Mouse (Mus musculus) testis, postnatal 10 days (tissue): ENCODE data around the gene Jph3.

Experiments used
- DNase-seq: peaks from one replicate; pipeline ENCODE4 v3.0.0; 2021; ENCODE audit warnings: low spot score

The Jph3 gene

DNA sequence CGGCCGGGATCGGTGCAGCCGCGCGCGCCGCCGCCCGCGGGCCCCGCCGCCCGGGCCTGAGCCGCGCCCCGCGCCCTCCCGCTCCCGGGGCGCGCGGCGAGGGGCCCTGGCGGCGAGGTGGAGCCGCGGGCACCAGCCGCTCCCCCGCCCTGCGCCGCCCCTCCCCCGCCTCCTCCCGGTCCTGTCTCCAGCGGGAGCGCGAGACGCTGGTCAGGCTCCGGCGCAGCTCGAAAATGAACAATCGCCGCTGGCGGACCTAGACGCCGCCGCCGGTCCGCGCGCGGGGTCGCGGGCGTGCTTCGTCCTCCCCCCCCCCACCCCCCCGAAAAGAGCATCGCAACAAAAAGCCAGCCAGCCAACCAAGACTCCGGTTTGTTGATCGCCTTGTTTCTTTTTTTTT is 747 bp downstream of the Jph3 start:
- no peak for DNase-seq

DNA sequence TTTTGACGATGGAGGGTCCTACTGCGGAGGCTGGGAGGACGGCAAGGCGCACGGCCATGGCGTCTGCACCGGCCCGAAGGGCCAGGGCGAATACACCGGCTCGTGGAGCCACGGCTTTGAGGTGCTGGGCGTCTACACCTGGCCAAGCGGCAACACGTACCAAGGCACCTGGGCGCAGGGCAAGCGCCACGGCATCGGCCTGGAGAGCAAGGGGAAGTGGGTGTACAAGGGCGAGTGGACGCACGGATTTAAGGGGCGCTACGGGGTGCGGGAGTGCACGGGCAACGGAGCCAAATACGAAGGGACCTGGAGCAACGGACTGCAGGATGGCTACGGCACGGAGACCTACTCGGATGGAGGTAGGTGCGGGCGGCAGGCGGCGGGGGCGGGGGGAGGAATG is 1.2 kb downstream of the Jph3 start:
- DNase-seq = no peak

GRCm38 (mm10) chr8:121731060-121731459 is 1.6 kb downstream of the Jph3 start:
- no peak for DNase-seq

GRCm38 (mm10) chr8:121731471-121732333 is 2.3 kb downstream of the Jph3 start:
- DNase-seq = no peak

GRCm38 (mm10) chr8:121732334-121732665 is 2.9 kb downstream of the Jph3 start:
- no peak for DNase-seq

DNA sequence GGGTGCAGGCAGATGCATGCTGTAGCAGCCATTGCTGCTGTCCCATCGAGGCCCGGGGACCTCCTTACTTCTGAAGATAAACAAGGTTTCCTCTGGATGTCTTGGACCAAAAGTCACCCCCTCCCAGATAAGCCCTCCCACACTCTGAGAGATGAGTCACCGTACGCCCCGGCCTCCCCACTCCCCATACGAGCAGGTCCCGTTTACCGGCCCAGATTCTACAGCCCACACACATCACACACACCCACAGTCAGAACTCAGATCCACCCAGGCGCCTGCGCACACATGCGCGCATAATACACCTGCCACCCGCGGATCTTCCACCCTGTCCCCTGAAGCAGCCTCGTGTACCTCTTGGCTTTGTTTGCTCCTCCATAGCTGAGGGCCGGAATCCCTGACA is 4.8 kb downstream of the Jph3 start:
- no peak for DNase-seq

DNA sequence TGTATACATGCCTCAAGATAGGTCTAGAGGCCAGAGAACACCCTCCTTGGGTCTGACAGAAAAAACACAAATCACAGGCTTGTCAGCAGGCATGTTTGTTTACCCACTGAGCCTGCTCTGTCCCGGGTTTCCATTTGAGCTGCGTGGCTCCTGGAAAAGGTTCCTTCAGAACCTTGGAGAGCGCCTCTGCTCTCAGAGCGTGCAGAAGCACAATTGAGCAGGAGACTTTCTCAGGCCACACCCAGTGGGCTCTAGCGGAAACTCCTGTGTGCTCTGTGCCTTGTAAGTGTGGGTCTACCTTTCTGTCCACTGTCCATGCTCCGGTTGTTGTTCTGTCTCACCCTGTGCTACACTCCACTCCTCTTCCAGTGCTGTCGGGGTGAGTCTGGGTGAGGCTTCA is 6.8 kb downstream of the Jph3 start:
- peak; percentile 76 for DNase-seq

DNA sequence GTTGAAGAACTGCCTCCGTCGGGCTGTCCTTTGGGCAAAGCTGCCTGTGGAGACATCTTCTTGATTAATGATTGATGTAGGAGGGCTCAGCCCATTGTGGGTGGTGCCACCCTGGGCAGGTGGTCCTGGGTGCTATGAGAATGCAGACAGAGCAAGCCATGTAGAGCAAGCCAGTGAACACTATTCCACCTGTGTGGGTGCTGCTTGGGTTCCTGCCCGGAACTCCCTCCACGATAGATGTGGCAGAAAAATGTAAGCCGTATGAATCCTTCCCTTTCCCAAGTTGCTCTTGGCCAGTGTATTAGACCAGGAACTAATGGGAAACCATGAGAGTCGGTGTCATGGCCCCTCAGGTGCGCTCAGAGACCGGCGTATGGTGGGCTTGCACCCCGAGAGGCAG is 11.3 kb downstream of the Jph3 start:
- no peak for DNase-seq

GRCm38 (mm10) chr8:121749501-121749900 is 20.1 kb downstream of the Jph3 start:
- DNase-seq = no peak

- DNase-seq = no peak
These were observed 21.1 kb downstream of the Jph3 start for GRCm38 (mm10) chr8:121750512-121750911.

DNA sequence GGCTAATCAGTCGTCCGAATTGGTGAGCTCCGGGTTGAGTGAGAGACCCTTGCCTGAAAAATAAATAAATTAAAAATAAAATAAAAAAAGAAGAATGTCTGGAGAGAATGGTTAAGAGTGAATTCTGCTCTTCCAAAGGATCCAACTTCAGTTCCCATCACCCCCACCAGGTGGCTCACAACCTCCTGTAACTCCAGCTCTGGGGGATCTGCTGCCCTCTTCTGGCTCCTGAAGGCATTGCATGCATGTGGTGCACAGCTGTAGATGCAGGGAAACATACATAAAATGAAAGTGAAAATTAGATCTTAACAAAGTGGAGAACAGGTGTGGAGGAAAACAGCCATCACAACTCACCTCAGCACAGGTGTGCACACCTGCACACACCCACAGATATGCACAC is 22.0 kb downstream of the Jph3 start:
- DNase-seq = peak; percentile 88

- DNase-seq = no peak
These were observed 29.0 kb downstream of the Jph3 start for GRCm38 (mm10) chr8:121758470-121758869.

GRCm38 (mm10) chr8:121760484-121760883 is 31.1 kb downstream of the Jph3 start:
- DNase-seq = no peak

- DNase-seq = peak; percentile 58
These were observed 32.1 kb downstream of the Jph3 start for GRCm38 (mm10) chr8:121761480-121761879.

GRCm38 (mm10) chr8:121762999-121763699 is 33.7 kb downstream of the Jph3 start:
- no peak for DNase-seq

GRCm38 (mm10) chr8:121763700-121764013 is 34.2 kb downstream of the Jph3 start:
- no peak for DNase-seq

DNA sequence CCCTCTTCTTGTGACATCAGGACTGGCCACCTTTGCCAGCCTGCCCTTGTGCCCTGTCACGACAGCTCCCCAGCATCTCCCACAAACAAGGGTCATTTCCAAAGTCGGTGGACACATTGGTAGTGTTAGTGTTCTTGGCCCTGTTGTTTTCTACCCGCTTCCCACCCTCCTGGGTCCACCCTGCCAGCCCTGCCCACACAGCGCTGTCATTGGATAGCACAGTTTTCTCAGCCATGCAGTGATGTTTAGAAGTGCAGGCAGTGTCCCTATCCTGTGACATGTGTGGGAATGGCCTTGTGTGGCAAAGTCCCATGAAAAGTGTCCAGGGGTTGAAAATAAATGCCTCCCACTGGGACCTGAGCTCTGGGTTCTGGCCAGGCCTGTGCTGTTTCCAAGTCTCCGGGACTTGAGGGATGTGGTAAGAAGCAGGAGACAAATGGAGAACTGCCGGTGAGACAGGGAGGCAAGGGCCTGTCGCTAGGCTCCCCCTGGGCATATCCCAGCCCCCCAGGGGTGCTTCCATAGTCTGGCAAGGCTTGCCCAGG is 36.2 kb downstream of the Jph3 start:
- no peak for DNase-seq

DNA sequence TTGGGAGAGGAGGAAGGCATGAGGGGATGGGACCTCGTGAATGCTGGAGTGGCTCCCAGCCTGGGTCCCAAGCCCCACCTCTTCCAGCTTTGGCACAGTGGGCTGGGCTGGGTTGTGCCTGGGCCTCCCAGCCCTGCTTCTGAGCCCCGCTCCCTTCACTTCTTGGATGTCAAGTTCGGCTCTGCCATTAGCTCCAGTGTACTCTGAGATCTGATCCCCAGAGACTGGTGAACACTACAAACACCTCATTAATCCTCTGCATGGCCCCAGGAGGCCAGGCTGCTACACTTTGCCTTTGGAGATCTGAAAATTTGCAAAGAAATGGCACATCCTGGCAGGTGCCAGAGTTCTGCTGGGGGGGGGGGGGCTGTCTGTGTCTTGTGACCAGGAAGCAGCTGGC is 39.7 kb downstream of the Jph3 start:
- DNase-seq = no peak

DNA sequence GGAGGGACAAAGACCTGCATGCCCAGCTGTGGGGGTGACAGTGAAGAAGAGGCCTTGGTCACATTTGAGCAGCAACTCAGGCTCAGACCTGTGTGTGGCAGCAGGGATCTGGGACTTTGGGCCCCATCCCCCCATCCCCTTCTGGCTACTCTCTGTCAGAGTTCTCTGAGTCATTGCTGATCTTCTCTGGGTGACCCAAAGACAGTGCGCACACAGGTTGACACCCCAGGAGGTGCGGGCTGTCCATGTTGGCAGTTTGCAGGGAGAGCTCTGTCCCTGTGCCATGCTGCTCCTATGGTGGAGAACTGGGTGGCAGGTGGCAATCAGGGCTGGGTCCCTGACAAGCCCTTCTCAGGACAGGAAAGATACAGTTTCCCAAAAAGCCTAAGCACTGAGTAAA is 40.2 kb downstream of the Jph3 start:
- DNase-seq = no peak

DNA sequence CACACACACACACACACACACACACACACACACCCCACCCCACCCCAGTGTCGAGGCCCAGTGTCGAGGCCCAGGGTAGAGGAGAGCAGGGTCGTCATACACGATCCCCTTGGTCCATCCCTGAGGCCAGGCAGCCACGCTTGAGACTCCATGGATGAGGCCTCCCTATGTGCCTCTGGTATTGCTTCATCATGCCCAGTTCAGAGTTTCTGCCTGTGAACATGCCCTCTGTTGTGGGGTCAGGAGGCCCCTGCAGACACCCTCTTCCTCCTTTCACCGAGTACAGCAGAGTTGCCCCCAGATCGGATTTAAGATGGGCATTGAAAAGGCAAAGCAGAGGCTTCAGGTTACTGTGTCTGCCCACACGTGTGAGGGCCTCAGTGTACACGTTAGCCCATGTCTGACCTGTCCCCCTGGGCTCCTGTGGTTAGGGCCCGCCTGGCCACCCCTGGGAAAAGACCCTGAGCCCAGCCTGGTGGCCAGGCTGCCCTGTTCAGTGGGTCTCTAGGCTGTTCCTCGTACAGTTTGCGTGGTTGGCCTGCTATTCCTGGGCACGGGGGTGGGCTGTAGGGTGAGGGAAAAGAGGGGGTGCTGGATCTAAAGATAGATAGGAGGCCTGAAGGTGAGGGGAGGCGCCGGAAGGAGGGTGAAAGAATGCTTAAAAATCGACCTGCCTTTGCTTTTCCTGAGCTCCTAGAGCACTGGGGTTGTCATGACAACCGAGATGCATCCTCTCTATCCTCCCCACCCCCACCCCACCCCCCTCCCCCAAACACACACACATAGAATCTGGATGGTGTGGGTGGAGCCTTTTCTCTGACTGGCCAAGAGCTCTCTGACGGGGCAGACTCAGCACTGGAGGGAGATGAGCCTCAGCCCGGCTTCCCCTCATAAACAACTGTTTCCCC is 41.7 kb downstream of the Jph3 start:
- no peak for DNase-seq

- DNase-seq = no peak
These were observed 44.5 kb downstream of the Jph3 start for GRCm38 (mm10) chr8:121773876-121774275.

DNA sequence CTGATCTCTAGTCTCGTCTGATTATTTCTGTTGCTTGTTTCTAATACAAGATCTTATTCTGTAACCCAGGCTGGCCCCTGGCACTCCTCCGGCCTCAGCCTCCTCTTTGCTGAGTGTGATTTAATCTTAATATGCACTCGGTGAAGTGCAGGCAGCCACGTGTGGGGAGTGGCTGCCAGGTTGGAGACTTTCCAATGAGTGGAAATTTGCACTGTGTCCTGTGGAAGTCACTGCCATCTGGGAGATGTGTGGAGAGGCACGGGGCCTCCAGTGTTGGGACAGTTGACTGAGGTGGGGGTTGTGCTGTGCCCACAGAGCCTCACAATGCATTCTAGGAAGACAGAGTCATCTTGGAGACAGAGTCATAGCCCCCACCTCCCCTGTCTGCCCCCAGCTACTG is 53.1 kb downstream of the Jph3 start:
- no peak for DNase-seq

GRCm38 (mm10) chr8:121786542-121786941 is 57.1 kb downstream of the Jph3 start:
- no peak for DNase-seq
